Comparison of ENCODE assay signal across 9 mouse cellular contexts in genomic region chr7:80789061-80789460, GRCm38 (mm10). TPM values are rescaled to one million over a fixed set of nuclear protein-coding genes. Genes with fewer than 3 reads are reported as not detected.
DNase-seq lines count a peak whose midpoint lies in the region; ATAC-seq and TF ChIP-seq lines count a peak whose summit lies in the region.
"Had no signal": no experiment of that assay in that cellular context is flagged by ENCODE, and none has a peak within 500 bp of the region (broad histone marks: within the 10 kb centered on the region; RNA-seq: fewer than 3 reads in every experiment).

No protein-coding gene starts in this region.

- peak overlapping the region; percentile 60 for H3K27ac ChIP-seq in liver, postnatal 0 days (ENCODE audit: low read depth)
- H3K27ac ChIP-seq in lung, postnatal 0 days (ENCODE audit: low read length): peak overlapping the region; percentile 81
- H3K27ac ChIP-seq in stomach, embryonic 16.5 days (ENCODE audit: low read length): no peak overlapping the region
- no peak overlapping the region for H3K27ac ChIP-seq in left cerebral cortex, adult 2 months
- H3K27ac ChIP-seq: embryonic facial prominence, embryonic 15.5 days; liver, embryonic 15.5 days had no signal

- no peaks in the 10 kb centered on the region for H3K27me3 ChIP-seq in liver, postnatal 0 days (ENCODE audit: insufficient read depth, low read length)
- no peaks in the 10 kb centered on the region for H3K27me3 ChIP-seq in lung, postnatal 0 days (replicated peaks; ENCODE audit: insufficient read depth, low read length)
- no peaks in the 10 kb centered on the region for H3K27me3 ChIP-seq in stomach, embryonic 16.5 days (ENCODE audit: control insufficient read depth, insufficient read depth, low read length)
- H3K27me3 ChIP-seq: embryonic facial prominence, embryonic 15.5 days; liver, embryonic 15.5 days had no signal

- no peak overlapping the region for H3K4me3 ChIP-seq in liver, postnatal 0 days (ENCODE audit: low read depth, low read length)
- H3K4me3 ChIP-seq in lung, postnatal 0 days (ENCODE audit: low read depth, low read length): no peak overlapping the region
- H3K4me3 ChIP-seq in stomach, embryonic 16.5 days (replicated peaks; ENCODE audit: low read length): no peak overlapping the region
- no peak overlapping the region for H3K4me3 ChIP-seq in left cerebral cortex, adult 2 months
- H3K4me3 ChIP-seq: embryonic facial prominence, embryonic 15.5 days; liver, embryonic 15.5 days had no signal

- peaks cover 5% of the 10 kb centered on the region; the same call in 1 of the 2 replicates for H3K36me3 ChIP-seq in liver, postnatal 0 days (replicated peaks; ENCODE audit: insufficient read depth, low read length)
- no peaks in the 10 kb centered on the region for H3K36me3 ChIP-seq in lung, postnatal 0 days (ENCODE audit: insufficient read depth, low read length)
- H3K36me3 ChIP-seq in stomach, embryonic 16.5 days (ENCODE audit: control insufficient read depth, insufficient read depth, low read length): no peaks in the 10 kb centered on the region
- H3K36me3 ChIP-seq: embryonic facial prominence, embryonic 15.5 days had no signal

- TF ChIP-seq CTCF in liver, postnatal 0 days (IDR thresholded peaks at IDR 0.05; ENCODE audit: low read depth): no peak
- TF ChIP-seq CTCF in lung, postnatal 0 days (IDR thresholded peaks at IDR 0.05): no peak
- no peak for TF ChIP-seq CTCF in left cerebral cortex, adult 2 months (IDR thresholded peaks at IDR 0.05)

- WGBS in liver, postnatal 0 days (ENCODE audit: insufficient replicate concordance): 10% methylated on average over 1 of the region's 1 CpGs
- 0% methylated on average over 1 of the region's 1 CpGs for WGBS in lung, postnatal 0 days
- WGBS in stomach, embryonic 16.5 days: 7% methylated on average over 1 of the region's 1 CpGs

- no peaks in the 10 kb centered on the region for H3K9me3 ChIP-seq in liver, postnatal 0 days (ENCODE audit: low read length)
- H3K9me3 ChIP-seq in lung, postnatal 0 days (ENCODE audit: low read length): no peaks in the 10 kb centered on the region
- no peaks in the 10 kb centered on the region for H3K9me3 ChIP-seq in stomach, embryonic 16.5 days (replicated peaks; ENCODE audit: control insufficient read depth, low read length)
- H3K9me3 ChIP-seq: embryonic facial prominence, embryonic 15.5 days; liver, embryonic 15.5 days had no signal

- H3K4me1 ChIP-seq in liver, postnatal 0 days (ENCODE audit: insufficient read depth): peaks cover 13% of the 10 kb centered on the region; the same call in 1 of the 2 replicates
- H3K4me1 ChIP-seq in lung, postnatal 0 days (ENCODE audit: insufficient read depth, low read depth, low read length): peaks cover 24% of the 10 kb centered on the region
- peaks cover 40% of the 10 kb centered on the region for H3K4me1 ChIP-seq in stomach, embryonic 16.5 days (ENCODE audit: control insufficient read depth, insufficient read depth, low read length)

- no peak for DNase-seq in liver, postnatal 0 days
- DNase-seq in liver: no peak
- peak; percentile 95 for DNase-seq in lung, postnatal 0 days (ENCODE audit: low spot score)
- DNase-seq in testis, postnatal 10 days (ENCODE audit: low spot score): no peak
- no peak for DNase-seq in left cerebral cortex, adult 2 months (ENCODE audit: extremely low spot score in 1 of 2, low spot score in 2 of 2)

- TF ChIP-seq EP300 in liver, postnatal 0 days (IDR thresholded peaks at IDR 0.05; ENCODE audit: low read depth): peak; percentile 13; the same call in 1 of the 2 replicates
- TF ChIP-seq EP300 in lung, postnatal 0 days (IDR thresholded peaks at IDR 0.05): peak; percentile 98

- ATAC-seq in liver, postnatal 0 days: peak; percentile 47; the same call in 1 of the 2 replicates
- peak; percentile 82 for ATAC-seq in common myeloid progenitor, adult 5-6 weeks (replicated peaks; ENCODE audit: low read depth, poor library complexity, severe bottlenecking)
- ATAC-seq in lung, postnatal 0 days: peak; percentile 80
- ATAC-seq in stomach, embryonic 16.5 days (ENCODE audit: insufficient read depth, low FRiP score): peak; percentile 54; the same call in 1 of the 2 replicates

- H3K4me2 ChIP-seq in liver, postnatal 0 days (ENCODE audit: low read depth, low read length): no peak overlapping the region
- peak overlapping the region; percentile 15; the same call in 1 of the 2 replicates for H3K4me2 ChIP-seq in lung, postnatal 0 days (replicated peaks; ENCODE audit: low read depth, low read length)
- H3K4me2 ChIP-seq in stomach, embryonic 16.5 days (ENCODE audit: low read depth, low read length): 0 out of 2 replicates have a peak overlapping the region, but pooled peaks have one; percentile 10
- H3K4me2 ChIP-seq: embryonic facial prominence, embryonic 15.5 days; liver, embryonic 15.5 days had no signal

- H3K9ac ChIP-seq in liver, postnatal 0 days (replicated peaks): no peak overlapping the region
- H3K9ac ChIP-seq in lung, postnatal 0 days (replicated peaks; ENCODE audit: low read depth): no peak overlapping the region
- H3K9ac ChIP-seq in stomach, embryonic 16.5 days (ENCODE audit: low read length): no peak overlapping the region
- H3K9ac ChIP-seq: embryonic facial prominence, embryonic 15.5 days; liver, embryonic 15.5 days had no signal

- intact Hi-C loops in left cerebral cortex, adult 2 months (cut with DNase I): no loop called here

RNA-seq across cellular contexts. Expression of gene Iqgap1, which starts 36.7 kb away (rescaled TPM):
- polyA plus RNA-seq in liver, postnatal 0 days (2015; fragmentation: Nextera tagmentation; extraction: Ambion mirVana): 10.8 and 13.6 TPM in 2 replicates
- total RNA-seq in common myeloid progenitor, adult 5-6 weeks (2017): 84.8 and 101 TPM in 2 replicates
- polyA plus RNA-seq in lung, postnatal 0 days (2015; fragmentation: Nextera tagmentation; extraction: Ambion mirVana): 153 and 183 TPM in 2 replicates
- polyA plus RNA-seq in stomach, embryonic 16.5 days (2015; fragmentation: Nextera tagmentation; extraction: Ambion mirVana): 99.2 and 106 TPM in 2 replicates
- total RNA-seq in left cerebral cortex, adult 2 months (2021): 10 to 100 TPM; 26.0 to 27.3 TPM

Comparison
In these comparisons a context has a peak if more than half of its experiments do, and no peak if none do; other contexts are left out.
1. H3K27ac ChIP-seq: peak in liver, postnatal 0 days (single experiment) and lung, postnatal 0 days (single experiment); none in stomach, embryonic 16.5 days (single experiment) and left cerebral cortex, adult 2 months (single experiment).
2. Peak in every context shown above with its lines, with median percentiles within 50 percentile points of each other: ATAC-seq.